Mouse (Mus musculus) adipocyte (in vitro differentiated cells): ENCODE data around the gene 1700113H08Rik.
A peak's percentile ranks its signal among the peaks of the same experiment; 100 is the strongest.

ENCODE experiments used
- DNase-seq: peaks from one replicate; pipeline ENCODE4 v3.0.0-alpha.2; 2016; ENCODE audit warnings: low spot score

The 1700113H08Rik gene

DNA sequence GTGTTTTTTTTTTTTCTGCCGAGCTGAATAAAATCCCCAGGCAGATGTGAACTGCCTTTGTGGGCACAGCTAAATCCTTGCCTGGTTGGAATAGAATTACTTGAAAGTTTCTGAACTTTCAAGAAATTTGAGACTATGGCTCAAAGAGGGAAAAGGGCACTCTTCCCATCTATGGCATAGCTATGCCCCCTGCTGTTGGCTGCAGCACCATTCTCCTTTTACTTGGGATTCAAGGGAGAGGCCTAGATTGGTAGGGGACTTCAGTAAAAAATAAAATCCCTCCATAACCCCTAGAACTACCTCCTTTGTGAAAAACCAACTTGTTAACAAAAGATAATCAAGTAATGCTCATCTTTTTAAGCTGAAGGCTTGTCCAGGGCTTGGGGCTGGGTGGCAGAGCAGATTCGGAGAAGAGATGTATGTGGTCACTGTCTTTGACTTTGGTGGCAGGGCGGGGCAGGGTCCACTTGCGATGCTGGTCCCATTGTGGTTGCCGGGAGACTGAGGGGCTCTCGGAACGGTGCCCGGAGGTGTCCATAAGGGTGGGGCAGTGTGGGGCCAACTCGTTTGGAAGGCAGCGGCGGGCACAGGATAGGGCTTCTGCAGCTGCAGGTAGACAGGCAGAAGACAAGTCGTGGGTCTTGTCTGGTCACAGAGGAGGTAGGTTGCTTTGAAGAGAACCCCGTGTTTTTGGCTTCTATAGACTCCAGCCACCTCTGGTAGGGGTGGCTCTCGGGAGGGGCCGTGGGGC, at the start of gene 1700113H08Rik:
Gene 1700113H08Rik, plus strand, starts transcription at position 546 of the 751 bp plus-strand sequence.
- peak; percentile 3 for DNase-seq

GRCm38 (mm10) chr10:87008215-87008499, 49.7 kb upstream of the 1700113H08Rik start:
- DNase-seq = no peak

DNA sequence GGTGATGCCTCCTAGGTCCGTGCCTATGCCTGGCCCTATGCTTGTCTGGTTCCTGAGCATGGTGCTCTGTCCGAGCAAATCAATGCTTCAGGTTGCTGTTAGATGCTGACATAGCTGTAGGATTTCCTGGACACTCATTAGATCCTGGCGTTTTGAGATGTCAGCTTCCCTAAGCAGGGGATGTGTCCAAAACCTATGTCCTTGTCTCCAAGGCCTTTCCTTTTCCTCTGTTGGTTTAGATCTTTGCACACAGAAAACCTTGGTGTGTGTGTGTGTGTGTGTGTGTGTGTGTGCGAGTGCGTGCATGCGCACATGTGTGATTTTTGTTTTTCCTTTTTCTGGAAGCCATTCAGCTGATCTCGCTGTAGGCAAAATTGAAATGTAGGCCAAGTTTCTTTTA, 45.8 kb upstream of the 1700113H08Rik start:
- DNase-seq = no peak

DNA sequence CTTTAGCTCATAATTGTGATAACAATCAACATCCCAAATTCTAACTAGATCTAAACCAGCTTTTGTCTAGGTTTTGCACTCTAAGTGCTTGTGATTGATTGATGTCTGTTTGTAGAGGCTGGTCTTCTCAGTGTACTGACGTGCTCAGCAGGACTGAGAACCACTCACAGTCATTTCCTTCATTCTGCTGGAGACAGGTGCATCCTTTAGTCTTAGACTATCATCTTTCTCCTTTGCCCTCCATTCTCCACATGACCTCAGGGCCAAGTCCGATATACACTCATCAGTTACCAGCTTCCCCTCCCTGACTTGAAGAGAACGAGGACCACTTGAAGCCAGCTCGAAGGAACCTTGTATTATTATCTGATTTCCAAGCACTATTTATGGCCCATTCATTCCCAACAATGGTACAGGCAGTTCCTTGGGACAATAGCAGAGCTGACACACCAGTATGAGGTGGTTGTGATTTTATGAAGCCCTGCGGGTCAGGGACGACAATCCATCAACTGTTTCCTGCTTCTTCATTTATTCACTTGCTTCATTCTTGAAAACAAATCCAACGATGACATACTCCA, 43.4 kb upstream of the 1700113H08Rik start:
- no peak for DNase-seq

- no peak for DNase-seq
Observed at GRCm38 (mm10) chr10:87015403-87015802, 42.4 kb upstream of the 1700113H08Rik start.

DNA sequence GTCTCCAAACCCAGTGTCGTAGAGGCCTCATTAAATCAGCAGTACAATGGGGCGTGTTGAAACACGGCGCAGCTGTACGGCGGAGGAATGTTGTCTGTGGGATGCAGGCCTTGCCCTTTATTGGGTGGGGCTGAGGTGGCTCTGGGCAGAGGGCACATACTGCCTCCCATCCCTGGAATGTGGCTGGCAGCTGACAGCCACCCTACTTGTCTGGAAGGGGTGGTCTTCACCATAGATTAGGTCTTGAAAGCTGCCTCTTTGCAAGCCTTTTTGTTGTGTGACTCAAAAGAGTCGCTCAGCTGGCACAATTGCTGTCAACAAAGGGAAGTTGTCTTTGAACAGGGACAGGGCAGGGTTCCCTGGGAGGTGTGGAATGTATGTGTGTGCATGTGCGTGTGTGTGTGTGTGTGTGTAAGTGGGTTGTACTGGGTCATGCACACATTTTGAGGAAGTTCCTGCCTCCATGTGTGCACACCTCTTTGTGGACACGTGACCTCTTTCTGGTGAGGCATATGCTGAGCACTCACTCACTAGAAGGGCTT, 41.6 kb upstream of the 1700113H08Rik start:
- no peak for DNase-seq

DNA sequence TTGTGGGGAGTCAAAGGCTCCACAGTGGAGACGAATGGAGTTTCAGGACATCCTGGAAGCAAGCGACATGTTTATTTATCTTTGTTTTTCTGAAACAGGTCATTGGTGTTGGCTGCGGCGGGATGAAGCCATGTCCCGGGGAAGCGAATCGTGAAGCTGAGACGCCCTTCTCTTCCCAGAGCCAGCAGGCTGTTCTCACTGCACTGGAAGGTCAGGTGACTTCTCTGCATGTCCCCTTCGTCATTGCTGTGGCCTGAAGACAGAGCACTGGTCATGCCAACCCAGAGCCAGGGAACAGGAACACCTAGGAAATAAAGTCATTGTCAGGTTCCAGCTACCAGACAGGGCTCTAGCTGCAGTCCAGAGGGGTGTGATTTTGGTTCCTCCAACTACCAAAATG, 39.0 kb upstream of the 1700113H08Rik start:
- DNase-seq = no peak

GRCm38 (mm10) chr10:87020711-87021110, 37.1 kb upstream of the 1700113H08Rik start:
- DNase-seq = peak; percentile 7

- DNase-seq = peak; percentile 87
Observed at GRCm38 (mm10) chr10:87024884-87025283, 33.0 kb upstream of the 1700113H08Rik start.

GRCm38 (mm10) chr10:87032768-87033167, 25.1 kb upstream of the 1700113H08Rik start:
- no peak for DNase-seq

DNA sequence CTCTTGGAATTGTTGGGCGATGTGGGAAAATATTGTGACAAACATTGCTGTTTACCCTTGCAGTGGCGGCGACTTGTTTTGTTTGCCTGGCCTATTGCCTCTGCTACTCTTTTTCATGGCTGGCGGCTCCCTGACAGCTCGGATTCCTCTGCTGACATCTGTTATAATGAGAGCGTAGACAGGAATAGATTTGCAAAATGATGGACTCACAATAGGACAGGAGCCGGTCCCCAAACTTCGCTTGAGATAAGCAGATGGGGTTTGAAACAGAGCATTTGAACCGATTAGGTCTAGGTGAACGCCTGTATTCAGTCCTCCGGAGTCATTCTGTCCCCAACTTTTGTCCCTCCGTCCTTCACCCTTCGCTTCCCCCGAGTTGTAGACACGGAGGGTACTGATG, 22.0 kb upstream of the 1700113H08Rik start:
- no peak for DNase-seq

DNA sequence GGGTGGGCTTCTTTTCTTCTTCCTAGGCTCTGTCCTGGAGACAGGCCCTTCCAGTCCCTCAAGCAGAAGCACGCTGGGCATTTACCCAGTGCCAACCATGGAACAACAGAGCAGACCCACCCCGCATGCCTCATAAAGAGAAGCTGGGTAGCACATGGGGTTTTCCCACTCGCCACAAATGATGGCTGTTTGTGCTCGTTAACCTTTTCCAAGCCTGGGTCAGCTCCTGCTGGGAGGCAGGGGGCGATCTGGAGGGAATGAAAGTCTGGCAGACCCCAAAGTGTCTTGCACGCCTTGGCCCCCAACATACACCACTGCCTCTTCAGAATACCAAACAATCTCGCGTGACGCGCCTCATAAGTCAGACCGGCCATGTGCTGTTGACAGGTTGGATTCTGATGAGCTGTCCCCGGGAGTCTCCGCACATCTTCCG, 21.6 kb upstream of the 1700113H08Rik start:
- no peak for DNase-seq

GRCm38 (mm10) chr10:87037062-87037461, 20.8 kb upstream of the 1700113H08Rik start:
- no peak for DNase-seq

DNA sequence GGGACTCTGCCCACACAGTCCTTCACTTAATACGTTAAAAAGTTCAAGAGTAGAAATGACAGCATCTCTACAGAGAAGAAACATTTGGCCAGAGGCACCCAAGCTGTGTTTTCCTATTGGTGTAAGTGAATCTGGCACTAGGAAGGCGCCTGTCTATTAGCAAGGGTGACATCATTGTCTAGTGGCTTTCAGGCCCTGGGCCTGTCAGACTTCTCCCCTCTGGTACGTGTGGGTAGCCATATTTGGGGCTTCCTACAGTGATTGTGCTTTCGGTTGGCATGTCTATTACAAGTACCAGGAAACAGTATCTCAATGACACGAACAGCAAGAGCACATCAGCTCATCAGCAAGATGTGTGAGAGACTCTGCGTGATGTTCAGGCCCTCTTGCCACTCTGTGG, 18.5 kb upstream of the 1700113H08Rik start:
- DNase-seq = no peak

GRCm38 (mm10) chr10:87039800-87040199, 18.0 kb upstream of the 1700113H08Rik start:
- no peak for DNase-seq

DNA sequence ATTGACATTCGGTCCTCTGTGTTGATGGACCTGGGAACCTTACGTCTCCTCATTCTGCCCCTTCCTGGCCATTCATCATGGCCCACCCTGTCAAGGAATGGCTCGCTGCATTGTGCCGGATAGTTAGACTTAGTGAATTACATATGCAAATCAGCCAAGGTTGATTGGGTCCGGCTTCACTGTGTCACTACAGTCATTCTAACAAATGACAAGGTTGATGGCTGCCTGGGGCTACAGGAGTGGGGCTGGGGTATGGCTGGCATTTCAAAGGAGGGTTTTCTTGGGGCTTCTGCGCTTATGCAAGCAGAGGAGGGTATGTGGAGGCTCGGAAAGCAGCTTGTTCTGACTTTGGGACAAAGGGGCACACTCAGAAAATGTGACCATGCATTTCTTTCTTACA, 16.6 kb upstream of the 1700113H08Rik start:
- DNase-seq = no peak

- no peak for DNase-seq
Observed at GRCm38 (mm10) chr10:87045273-87045672, 12.6 kb upstream of the 1700113H08Rik start.

DNA sequence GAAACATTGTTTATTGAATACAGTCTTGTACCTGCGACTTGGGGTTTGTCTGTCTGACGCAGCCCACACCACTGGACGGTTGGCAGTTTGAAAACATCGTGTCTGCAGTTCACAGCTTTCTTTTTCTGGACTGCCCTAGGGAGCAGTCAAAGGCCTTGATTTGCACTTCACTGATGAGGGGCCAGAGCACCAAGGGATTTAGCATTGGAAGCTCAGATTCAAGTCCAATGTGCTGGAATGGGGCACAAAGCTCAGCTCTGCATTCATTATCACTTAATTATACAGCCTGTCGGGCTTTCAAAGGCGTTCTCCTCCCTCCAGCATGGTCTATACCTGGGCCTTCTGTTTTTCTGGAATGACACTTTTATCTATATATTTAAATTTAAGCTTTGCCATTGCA, 11.4 kb upstream of the 1700113H08Rik start:
- DNase-seq = no peak

DNA sequence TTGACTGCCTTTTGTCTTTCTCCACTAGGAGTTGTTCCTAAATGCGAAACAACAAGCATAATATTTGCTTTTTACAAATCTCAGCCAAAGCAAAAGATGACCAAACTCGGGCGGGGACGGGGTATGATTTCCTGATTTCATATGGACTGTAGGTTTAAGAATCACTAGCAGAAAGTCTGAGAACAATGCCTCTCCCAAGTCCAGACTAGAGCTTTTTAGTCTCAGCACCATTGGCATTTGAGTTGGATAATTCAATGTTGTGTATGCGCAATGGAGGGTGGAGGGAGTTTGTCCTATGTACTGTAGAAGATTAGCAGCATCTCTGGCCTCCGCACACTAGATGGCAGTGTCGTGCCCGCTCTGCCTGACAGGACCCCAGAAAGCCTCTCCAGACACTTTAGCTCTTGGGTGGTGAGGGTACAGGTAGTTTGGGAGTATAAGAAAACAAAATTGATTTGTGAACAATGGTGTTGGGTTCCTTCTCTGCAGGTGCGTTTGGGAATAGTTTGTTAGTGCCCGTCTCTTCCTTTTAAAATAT, 10.8 kb upstream of the 1700113H08Rik start:
- DNase-seq = no peak

- no peak for DNase-seq
Observed at GRCm38 (mm10) chr10:87049179-87049578, 8.7 kb upstream of the 1700113H08Rik start.

DNA sequence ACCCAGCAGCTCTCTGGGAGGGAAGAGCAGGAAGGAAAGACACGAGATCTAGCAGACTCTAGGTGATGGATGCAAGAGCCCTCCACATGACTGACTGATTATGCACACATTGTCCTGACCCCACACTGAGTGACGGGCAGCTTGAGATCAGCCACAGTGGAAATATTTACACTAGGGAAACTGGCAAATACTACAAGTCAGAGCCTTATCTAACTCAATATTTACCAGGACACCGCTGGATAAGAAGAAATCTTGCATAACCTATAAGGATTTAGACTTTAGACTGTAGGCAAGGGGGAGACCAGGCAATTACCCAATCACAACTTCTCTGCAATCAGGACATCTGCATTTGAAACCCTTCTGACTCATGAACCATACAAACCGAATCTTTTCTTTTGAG, 6.1 kb upstream of the 1700113H08Rik start:
- no peak for DNase-seq

DNA sequence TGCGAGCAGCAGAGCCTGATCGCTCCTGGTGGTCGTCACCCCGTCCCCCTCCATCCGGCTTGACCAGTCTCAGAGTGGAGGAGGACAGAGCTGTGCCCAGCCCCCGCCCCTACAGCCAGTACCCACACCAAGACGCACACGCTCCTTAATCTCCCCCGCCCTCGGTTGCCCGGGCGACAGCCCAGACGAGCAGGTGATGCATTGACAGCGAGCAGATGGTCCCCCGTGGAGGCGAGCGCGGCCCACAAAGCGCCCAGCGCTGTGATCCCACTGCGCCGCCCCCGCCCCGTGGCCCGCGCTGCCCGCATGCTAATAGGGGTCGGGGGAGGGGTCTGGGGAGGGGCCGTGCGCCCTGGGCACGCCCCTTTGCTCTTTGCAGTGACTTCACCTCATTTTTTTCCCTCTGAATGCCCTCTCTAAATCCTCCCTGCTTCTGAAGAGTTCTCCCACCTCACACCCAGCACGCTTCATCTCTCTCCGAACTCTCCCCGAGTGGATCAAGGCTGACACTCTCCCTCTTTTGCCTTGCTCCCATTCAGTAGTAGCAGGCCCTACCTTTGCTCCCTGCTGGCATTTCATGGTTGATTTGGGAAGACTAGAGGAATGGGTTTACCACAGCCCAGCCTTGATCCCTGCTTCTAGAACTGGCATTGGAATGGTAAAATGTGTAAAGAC, 543 bp downstream of the 1700113H08Rik start:
- DNase-seq = no peak

GRCm38 (mm10) chr10:87058926-87059325, 1.1 kb downstream of the 1700113H08Rik start:
- no peak for DNase-seq
